Mouse (Mus musculus) gastrocnemius, postnatal 36 days (tissue): ENCODE data around the gene Plvap. TPM values are rescaled to one million over a fixed set of nuclear protein-coding genes. Genes with fewer than 3 reads are reported as not detected.
A peak's percentile ranks its signal among the peaks of the same experiment; 100 is the strongest.

Experiments used
- DNase-seq, 2 experiments: peaks; one replicate each; pipeline ENCODE4 v3.0.0; 2022
- intact Hi-C: fragments of 180-260 bp; cut with DNase I; formaldehyde crosslinking; loops from one replicate; pipeline ENCODE4 v1.15.1; 2025
- total RNA-seq, 2 experiments: library from RNA; stranded (reverse); gene quantifications; 2 replicates each; pipeline ENCODE4 v1.2.3; 2021

The Plvap gene
- total RNA-seq, 2 experiments from 2014 or later = 5.6 to 9.3 TPM

GRCm38 (mm10) chr8:71496481-71496880 is 15.1 kb downstream of the Plvap start:
- peak; percentile 85 to 89 for DNase-seq
- intact Hi-C loops = no loop called here

GRCm38 (mm10) chr8:71495811-71496210 is 15.7 kb downstream of the Plvap start:
- intact Hi-C loops = loop anchor here (1.0 kb wide), 1 partner anchor 25 kb away; no protein-coding TSS in a partner anchor
- DNase-seq = no peak

GRCm38 (mm10) chr8:71495039-71495438 is 16.5 kb downstream of the Plvap start:
- DNase-seq = peak; percentile 78 to 79
- intact Hi-C loops = loop anchor here (1.0 kb wide), 1 partner anchor 26 kb away; no protein-coding TSS in a partner anchor

- intact Hi-C loops = no loop called here
Observed at GRCm38 (mm10) chr8:71488454-71488853, 23.1 kb downstream of the Plvap start.

GRCm38 (mm10) chr8:71487691-71488445 is 23.7 kb downstream of the Plvap start, which contains the start of gene Gtpbp3:
TSS of gene Gtpbp3 (plus strand) at chr8:71488103.
- peak; percentile 81 to 83 for DNase-seq
- intact Hi-C loops = no loop called here

More at GRCm38 (mm10) chr8:71488454-71488853, 23.1 kb downstream of the Plvap start:
- DNase-seq = peak; percentile 81 to 82

GRCm38 (mm10) chr8:71486136-71486529 is 25.4 kb downstream of the Plvap start:
- DNase-seq = no peak
- intact Hi-C loops = no loop called here

- peak; percentile 75 to 77 for DNase-seq
- intact Hi-C loops = no loop called here
Observed at GRCm38 (mm10) chr8:71485142-71486135, 26.1 kb downstream of the Plvap start, which contains the start of gene Ano8. TSS of gene Ano8 (minus strand) at chr8:71485963.

- intact Hi-C loops = no loop called here
- no peak for DNase-seq
Observed at GRCm38 (mm10) chr8:71484736-71485135, 26.8 kb downstream of the Plvap start.

- intact Hi-C loops = no loop called here
- no peak for DNase-seq
Observed at GRCm38 (mm10) chr8:71483932-71484331, 27.6 kb downstream of the Plvap start.

- intact Hi-C loops = loop anchor here (10.0 kb wide), 1 partner anchor 684 kb away; no protein-coding TSS in a partner anchor
- no peak for DNase-seq
Observed at GRCm38 (mm10) chr8:71478943-71479342, 32.6 kb downstream of the Plvap start.

GRCm38 (mm10) chr8:71477196-71477845 is 34.2 kb downstream of the Plvap start:
- DNase-seq = no peak
- intact Hi-C loops = loop anchor here (10.0 kb wide), 1 partner anchor 683 kb away; no protein-coding TSS in a partner anchor

GRCm38 (mm10) chr8:71476099-71476940 is 35.2 kb downstream of the Plvap start:
- peak; percentile 77 to 80 for DNase-seq
- intact Hi-C loops = loop anchor here (10.0 kb wide), 1 partner anchor 682 kb away; no protein-coding TSS in a partner anchor

GRCm38 (mm10) chr8:71475702-71476075 is 35.9 kb downstream of the Plvap start:
- intact Hi-C loops = loop anchor here (10.0 kb wide), 1 partner anchor 681 kb away; no protein-coding TSS in a partner anchor
- no peak for DNase-seq

GRCm38 (mm10) chr8:71474785-71475701 is 36.5 kb downstream of the Plvap start:
- no peak for DNase-seq
- intact Hi-C loops = loop anchor here (10.0 kb wide), 1 partner anchor 680 kb away; no protein-coding TSS in a partner anchor

GRCm38 (mm10) chr8:71474344-71474743 is 37.2 kb downstream of the Plvap start:
- no peak for DNase-seq
- intact Hi-C loops = loop anchor here (10.0 kb wide), 1 partner anchor 680 kb away; no protein-coding TSS in a partner anchor

- intact Hi-C loops = loop anchor here (10.0 kb wide), 1 partner anchor 678 kb away; no protein-coding TSS in a partner anchor
- DNase-seq = no peak
Observed at GRCm38 (mm10) chr8:71472601-71473386, 38.8 kb downstream of the Plvap start.

- intact Hi-C loops = loop anchor here (10.0 kb wide), 1 partner anchor 677 kb away; no protein-coding TSS in a partner anchor
- no peak for DNase-seq
Observed at GRCm38 (mm10) chr8:71471861-71472260, 39.7 kb downstream of the Plvap start.
